Mouse (Mus musculus) stomach, postnatal 0 days (tissue): ENCODE data around the gene Dtl. TPM values are rescaled to one million over a fixed set of nuclear protein-coding genes. Genes with fewer than 3 reads are reported as not detected.
A peak's percentile ranks its signal among the peaks of the same experiment; 100 is the strongest.

Experiments used
- ATAC-seq: fragments of 200-750 bp; cut with Nextera tagmentation; 2 replicates; pipeline ENCODE4 v1.8.0; 2017; ENCODE audit not compliant: low FRiP score, low TSS enrichment
- DNase-seq: peaks from one replicate; pipeline ENCODE4 v3.0.0-alpha.2; 2016; ENCODE audit warnings: low spot score
- H3K27ac ChIP-seq: fragments of 300-500 bp; sonication (generic); replicated peaks from 2 replicates; pipeline ENCODE4 v1.5.1; 2014; ENCODE audit warnings: mild to moderate bottlenecking, control low read depth
- H3K27me3 ChIP-seq: fragments of 300-500 bp; sonication (generic); 2 replicates; pipeline ENCODE4 v1.6.1; 2014; ENCODE audit warnings: low read length; ENCODE audit not compliant: control insufficient read depth, insufficient read depth
- H3K36me3 ChIP-seq: fragments of 300-500 bp; sonication (generic); 2 replicates; pipeline ENCODE4 v1.6.1; 2014; ENCODE audit warnings: low read length, mixed read lengths; ENCODE audit not compliant: control insufficient read depth, insufficient read depth
- H3K4me1 ChIP-seq: fragments of 300-500 bp; sonication (generic); replicated peaks from 2 replicates; pipeline ENCODE4 v1.6.1; 2014; ENCODE audit warnings: antibody characterized with exemption; ENCODE audit not compliant: control insufficient read depth, insufficient read depth
- H3K4me2 ChIP-seq: fragments of 300-500 bp; sonication (generic); replicated peaks from 2 replicates; pipeline ENCODE4 v1.6.1; 2014; ENCODE audit warnings: low read depth, mild to moderate bottlenecking, control low read depth, moderate library complexity
- H3K4me3 ChIP-seq: fragments of 300-500 bp; sonication (generic); 2 replicates; pipeline ENCODE4 v1.5.1; 2014; ENCODE audit warnings: low read depth, low read length, control low read depth
- H3K9ac ChIP-seq: fragments of 300-500 bp; sonication (generic); 2 replicates; pipeline ENCODE4 v1.6.1; 2014; ENCODE audit warnings: mild to moderate bottlenecking, low read length, control low read depth, mixed read lengths
- H3K9me3 ChIP-seq: fragments of 300-500 bp; sonication (generic); 2 replicates; pipeline ENCODE4 v1.6.1; 2016; ENCODE audit warnings: low read length; ENCODE audit not compliant: control insufficient read depth
- CTCF ChIP-seq: IDR thresholded peaks from 2 replicates; pipeline ENCODE4 v1.5.1; 2016; ENCODE audit warnings: antibody characterized with exemption, low read depth, mild to moderate bottlenecking, moderate library complexity
- EP300 ChIP-seq: optimal IDR thresholded peaks from 2 replicates; pipeline ENCODE3; 2016; ENCODE audit warnings: antibody characterized with exemption
- WGBS: fragments of 180-500 bp; shearing (Covaris S2); extraction: QIAGEN DNeasy Blood & Tissue Kit; methylation state at CpG from one replicate; pipeline ENCODE4 v1.1.7; 2014; 5-methylcytosine and 5-hydroxymethylcytosine counted together
- polyA plus RNA-seq: library from polyadenylated mRNA; unstranded; fragments of >200 nt; fragmentation: Nextera tagmentation; extraction: Ambion mirVana; gene quantifications from 2 replicates; pipeline ENCODE4 v1.2.1, GENCODE M21; 2015

Gene Dtl
- polyA plus RNA-seq, result 7.5 and 8.6 TPM in 2 replicates

DNA sequence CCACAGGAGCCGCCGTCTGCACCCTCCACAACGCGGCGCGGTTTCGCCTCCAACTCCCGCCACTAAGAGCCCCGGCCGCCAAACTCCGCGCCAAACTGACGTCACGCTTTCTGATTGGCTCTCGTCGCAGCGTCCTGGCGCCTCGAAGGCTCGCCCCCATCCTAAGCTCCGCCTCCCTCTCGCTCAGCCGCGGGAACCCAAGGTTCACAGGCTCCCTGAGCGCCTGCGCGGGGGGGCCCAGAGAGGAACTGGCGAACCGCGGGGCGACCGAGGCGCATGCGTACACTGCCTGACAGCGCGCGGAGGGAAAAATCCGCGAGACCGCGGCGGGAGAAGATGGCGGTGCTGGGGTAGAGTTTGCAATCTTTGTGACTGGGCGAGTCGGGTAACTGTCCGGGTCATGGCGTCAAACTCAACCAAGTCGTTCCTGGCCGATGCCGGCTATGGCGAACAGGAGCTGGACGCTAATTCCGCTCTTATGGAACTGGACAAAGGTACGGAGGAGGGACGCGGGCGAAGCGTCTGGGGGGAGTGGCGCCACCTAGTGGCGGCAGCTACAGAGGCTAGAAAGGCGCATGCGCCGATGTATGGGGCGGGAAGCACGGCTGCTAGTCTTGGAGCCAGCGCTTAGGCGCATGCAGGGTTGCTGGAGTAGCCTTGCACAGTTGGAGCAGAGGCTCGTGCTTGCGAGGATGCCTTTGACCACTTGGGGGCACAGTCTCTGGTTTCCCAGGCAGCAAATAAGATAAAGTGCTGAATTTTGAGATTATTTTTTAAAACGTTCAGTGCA is at the start of gene Dtl, which contains the start of gene Ints7:
Gene Dtl (minus strand): TSS at position 87 of the 790 bp plus-strand sequence.
Gene Ints7 (plus strand): TSS at position 179 of the 790 bp plus-strand sequence.
- peak within 1 kb of the TSS; percentile 77 for H3K9ac ChIP-seq
- TF ChIP-seq EP300 (peak; percentile 52), CTCF (peak; percentile 97)
- under 1% methylated on average over 64 of the region's 70 CpGs for WGBS
- H3K27ac ChIP-seq, result peak within 1 kb of the TSS; percentile 96
- H3K9me3 ChIP-seq, result no peaks in the 10 kb centered on the region
- ATAC-seq (peak; percentile 99), DNase-seq (peak; percentile 100)
- H3K4me1 ChIP-seq, result peaks cover 4% of the 10 kb centered on the region; the same call in 1 of the 2 replicates
- no peaks in the 10 kb centered on the region for H3K36me3 ChIP-seq
- peak within 1 kb of the TSS; percentile 85 for H3K4me3 ChIP-seq
- H3K27me3 ChIP-seq, result no peaks in the 10 kb centered on the region
- H3K4me2 ChIP-seq, result peak within 1 kb of the TSS; percentile 78

DNA sequence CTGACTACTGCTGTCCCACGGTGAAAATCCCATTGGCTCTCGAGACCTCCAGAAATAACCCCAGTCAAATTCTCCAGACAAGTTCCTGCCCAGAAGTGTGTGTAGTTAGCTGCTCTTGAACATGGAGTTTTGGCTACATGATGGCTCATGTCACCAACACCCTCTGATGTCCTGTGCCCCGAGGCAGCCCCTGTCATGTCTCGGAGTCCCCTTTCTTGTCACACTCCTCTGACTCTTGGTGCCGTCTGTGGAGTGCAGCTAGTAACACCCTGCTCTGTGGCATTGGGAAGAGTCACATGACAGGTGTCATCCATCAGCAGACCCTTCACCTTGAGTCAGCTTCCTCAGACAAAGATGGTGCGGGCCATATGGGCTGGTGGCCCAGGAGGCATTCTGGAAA is 49.7 kb upstream of the Dtl start:
- H3K4me3 ChIP-seq, result no peak overlapping the region
- TF ChIP-seq CTCF (no peak), EP300 (no peak)
- DNase-seq, result no peak
- no peaks in the 10 kb centered on the region for H3K27me3 ChIP-seq
- WGBS, result 58% methylated on average over 6 of the region's 6 CpGs
- H3K27ac ChIP-seq, result no peak overlapping the region
- ATAC-seq, result no peak
- H3K36me3 ChIP-seq, result peaks cover 14% of the 10 kb centered on the region; the same call in 1 of the 2 replicates
- H3K4me2 ChIP-seq, result no peak overlapping the region
- no peaks in the 10 kb centered on the region for H3K4me1 ChIP-seq
- no peak overlapping the region for H3K9ac ChIP-seq
- no peaks in the 10 kb centered on the region for H3K9me3 ChIP-seq

DNA sequence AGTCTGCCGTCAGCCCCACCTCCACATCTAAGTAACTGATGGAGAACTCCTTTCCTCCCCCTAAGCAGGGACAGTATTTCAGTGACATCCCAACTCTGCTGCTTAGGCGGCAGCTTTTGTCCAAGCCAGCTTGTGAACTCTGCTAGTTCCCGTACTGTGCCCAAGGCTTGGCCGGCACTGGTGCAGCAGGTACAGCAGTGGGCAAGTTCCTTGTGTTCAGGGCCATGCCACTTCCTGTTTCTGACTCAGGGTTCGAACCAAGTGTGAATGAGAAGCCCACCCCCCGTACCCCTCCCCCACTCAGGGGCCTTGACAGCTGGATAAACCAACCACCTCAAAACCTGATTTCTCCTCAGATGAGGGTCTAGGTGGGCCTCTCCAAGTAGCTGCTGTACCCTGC is 49.1 kb upstream of the Dtl start:
- peaks cover 19% of the 10 kb centered on the region for H3K36me3 ChIP-seq
- H3K4me1 ChIP-seq, result no peaks in the 10 kb centered on the region
- no peaks in the 10 kb centered on the region for H3K27me3 ChIP-seq
- H3K4me2 ChIP-seq, result no peak overlapping the region
- WGBS, result 68% methylated on average over 6 of the region's 6 CpGs
- H3K4me3 ChIP-seq, result no peak overlapping the region
- DNase-seq (no peak), ATAC-seq (no peak)
- no peak overlapping the region for H3K27ac ChIP-seq
- no peaks in the 10 kb centered on the region for H3K9me3 ChIP-seq
- TF ChIP-seq CTCF (no peak), EP300 (no peak)
- H3K9ac ChIP-seq, result no peak overlapping the region

DNA sequence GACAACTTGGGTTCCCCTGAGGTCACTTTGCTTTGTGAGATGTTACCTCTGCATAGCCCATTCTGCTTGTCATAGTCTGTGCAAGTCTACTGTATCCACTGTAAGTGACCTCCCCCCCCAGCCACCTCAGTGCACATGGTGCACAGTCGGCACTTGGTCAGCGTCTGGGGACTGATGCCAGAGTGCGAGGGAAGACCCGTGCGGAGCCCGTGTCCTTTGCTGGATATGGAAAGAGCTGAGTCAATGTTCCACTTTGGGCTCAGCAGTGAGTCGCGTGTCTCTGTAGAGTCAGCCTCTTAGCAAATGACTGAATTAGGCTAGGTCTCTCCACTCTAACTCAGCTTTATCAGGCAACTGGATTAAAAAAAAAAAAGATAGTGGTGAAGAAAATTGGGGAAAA is 47.5 kb upstream of the Dtl start:
- no peak for TF ChIP-seq EP300
- no peak for TF ChIP-seq CTCF
- Histone ChIP-seq H3K36me3 (peaks cover 25% of the 10 kb centered on the region), H3K4me2 (no peak overlapping the region), H3K4me1 (no peaks in the 10 kb centered on the region), H3K4me3 (no peak overlapping the region), H3K27me3 (no peaks in the 10 kb centered on the region), H3K9ac (no peak overlapping the region), H3K9me3 (no peaks in the 10 kb centered on the region), H3K27ac (no peak overlapping the region)
- DNase-seq (no peak), ATAC-seq (no peak)
- WGBS, result 90% methylated on average over 8 of the region's 8 CpGs

- no peaks in the 10 kb centered on the region for H3K9me3 ChIP-seq
- peak; percentile 14; the same call in 1 of the 2 replicates for ATAC-seq
- WGBS, result 89% methylated on average over 8 of the region's 8 CpGs
- no peak overlapping the region for H3K4me3 ChIP-seq
- H3K36me3 ChIP-seq, result peaks cover 25% of the 10 kb centered on the region
- H3K9ac ChIP-seq, result no peak overlapping the region
- H3K4me1 ChIP-seq, result no peaks in the 10 kb centered on the region
- no peaks in the 10 kb centered on the region for H3K27me3 ChIP-seq
- H3K4me2 ChIP-seq, result no peak overlapping the region
- TF ChIP-seq CTCF, result no peak
- no peak for TF ChIP-seq EP300
- no peak for DNase-seq
- no peak overlapping the region for H3K27ac ChIP-seq
Measured at GRCm38 (mm10) chr1:191621096-191621495, 45.8 kb upstream of the Dtl start.
